Mouse (Mus musculus): Measurements from ENCODE around the gene Prorsd1. TPM values are rescaled to one million over a fixed set of nuclear protein-coding genes. Genes with fewer than 3 reads are reported as not detected.

Gene Prorsd1
- 28.1 TPM for polyA plus RNA-seq (2014; fragmentation: Illumina TruSeq; extraction: RNeasy Lipid Tissue Mini Kit (QIAGEN cat#74804); ENCODE audit: low read depth, low replicate concordance)

DNA sequence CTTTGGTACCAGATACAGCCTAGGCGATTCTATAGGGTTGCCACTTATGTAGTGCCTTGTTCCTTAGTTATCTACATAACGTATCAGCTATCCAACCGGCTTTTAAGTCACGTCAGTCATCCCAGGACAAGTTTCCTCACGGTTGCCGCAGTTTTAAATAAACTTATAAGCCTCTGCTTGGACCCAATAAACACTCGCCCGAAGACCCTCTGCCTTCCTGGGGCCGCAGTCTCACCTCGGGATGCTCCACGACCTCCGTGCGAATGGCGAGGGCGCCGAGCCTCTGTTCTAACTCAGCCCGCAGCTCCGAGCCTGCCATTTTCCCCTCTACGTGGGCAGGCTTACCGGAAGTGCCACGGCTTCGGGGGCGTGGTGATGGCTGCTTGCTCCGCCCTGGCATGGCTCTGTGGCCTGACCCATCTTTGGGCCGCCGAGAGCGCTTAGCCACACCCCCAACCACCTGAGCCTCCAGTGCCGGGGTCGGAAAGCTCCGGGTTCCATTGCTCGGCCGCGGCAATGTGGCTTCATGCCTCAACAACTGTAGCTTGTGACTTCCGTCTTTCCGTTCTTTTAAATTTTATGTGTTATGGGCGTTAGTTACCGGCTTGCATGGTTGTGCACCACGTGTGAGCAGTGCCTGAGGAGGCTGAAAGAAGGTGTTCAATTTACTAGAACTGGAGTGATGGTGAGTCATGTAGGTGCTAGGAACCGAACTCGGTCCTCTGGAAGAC is at the start of gene Prorsd1:
Prorsd1 (minus strand) TSS at position 352 of the 731 bp plus-strand sequence.

DNA sequence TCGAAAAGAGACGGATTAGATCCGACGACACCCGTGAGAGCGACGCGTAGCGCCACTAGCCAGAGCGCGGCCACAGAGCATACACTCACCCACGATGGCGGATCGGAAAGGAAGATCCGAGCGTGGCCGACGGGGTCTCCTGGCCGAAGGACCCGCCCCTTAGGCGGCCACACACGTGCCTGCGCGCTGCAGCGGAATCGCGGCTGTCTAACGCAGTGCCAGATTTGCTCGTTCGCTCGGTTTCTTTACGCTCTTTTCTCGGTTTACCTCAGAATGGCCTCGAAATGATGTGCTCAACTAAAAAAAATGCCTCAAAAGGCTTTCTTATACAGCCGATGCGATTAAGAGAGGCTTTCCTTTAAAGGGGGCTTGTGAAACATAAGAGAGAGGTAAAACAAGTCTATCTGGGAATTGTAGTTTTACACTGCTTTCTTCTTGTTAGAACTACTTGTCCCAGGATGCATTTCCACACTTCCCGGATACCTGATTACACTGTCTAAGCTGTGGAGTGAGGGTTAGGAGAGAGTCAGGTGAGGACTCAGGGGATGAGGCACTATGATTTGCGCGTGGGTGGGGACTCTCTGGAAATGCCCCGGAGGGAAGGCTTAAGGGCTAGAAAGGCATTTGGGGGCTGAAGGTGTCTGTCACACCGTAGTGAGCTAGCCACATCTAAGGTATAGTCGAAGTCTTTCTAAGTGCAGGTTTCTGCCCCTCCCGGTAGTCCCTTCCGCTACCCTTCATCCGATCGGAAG is 33.1 kb upstream of the Prorsd1 start, which contains the start of the genes Clhc1 and Rps27a:
Clhc1 (plus strand) TSS at position 199 of the 752 bp plus-strand sequence.
Rps27a (minus strand) TSS at position 358 of the 752 bp plus-strand sequence.

DNA sequence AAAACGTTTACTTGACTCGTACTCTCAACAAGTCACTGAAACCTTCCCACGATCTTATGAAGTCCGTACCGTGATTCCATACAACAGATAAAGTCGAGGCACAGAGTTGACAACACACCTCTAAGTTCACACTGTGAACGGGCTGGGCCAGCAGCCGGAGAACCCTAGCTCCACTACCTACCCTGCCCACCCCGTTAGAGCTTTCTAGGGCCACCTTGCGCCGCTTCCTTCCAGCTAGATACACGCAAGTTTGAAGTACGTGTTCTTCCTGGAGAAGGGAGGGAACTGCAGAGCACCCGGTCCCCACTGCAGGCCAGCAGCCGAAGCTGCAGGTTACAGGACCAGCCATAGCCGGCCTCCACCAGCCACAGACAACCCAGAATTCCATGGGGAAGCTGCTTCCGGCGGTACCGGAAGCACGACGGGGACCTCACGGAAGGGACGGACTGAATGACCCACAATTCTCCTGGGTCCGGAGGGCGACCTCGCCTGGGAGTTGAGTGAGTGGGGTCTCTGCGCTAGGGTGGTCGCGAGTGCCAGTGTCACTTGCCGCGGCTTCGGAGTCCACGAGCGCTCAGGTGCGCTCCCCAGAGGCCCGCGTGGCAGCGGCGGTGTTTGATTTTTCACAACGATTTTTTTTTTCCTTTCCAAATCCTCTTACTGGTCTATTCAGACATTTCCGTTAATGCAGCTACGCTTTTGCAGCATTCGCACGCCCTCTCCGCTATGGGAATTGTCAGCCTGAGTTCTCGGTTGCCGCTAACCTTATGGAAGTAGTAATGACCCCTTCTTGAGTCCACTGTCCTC is 11.4 kb upstream of the Prorsd1 start, which contains the start of gene Mtif2:
Mtif2 (plus strand) TSS at position 421 of the 807 bp plus-strand sequence.

Other genes with a start within 250 kb of the Prorsd1 start
- gene Ccdc88a, start 141.4 kb downstream of the Prorsd1 start, polyA plus RNA-seq (2014; fragmentation: Illumina TruSeq; extraction: RNeasy Lipid Tissue Mini Kit (QIAGEN cat#74804); ENCODE audit: low read depth, low replicate concordance) = 3.5 TPM
- gene Mtif2, start 11.4 kb upstream of the Prorsd1 start, polyA plus RNA-seq (2014; fragmentation: Illumina TruSeq; extraction: RNeasy Lipid Tissue Mini Kit (QIAGEN cat#74804); ENCODE audit: low read depth, low replicate concordance) = 47.1 TPM
- gene Clhc1, start 32.9 kb upstream of the Prorsd1 start, polyA plus RNA-seq (2014; fragmentation: Illumina TruSeq; extraction: RNeasy Lipid Tissue Mini Kit (QIAGEN cat#74804); ENCODE audit: low read depth, low replicate concordance) = not detected
- gene Rps27a, start 33.1 kb upstream of the Prorsd1 start, polyA plus RNA-seq (2014; fragmentation: Illumina TruSeq; extraction: RNeasy Lipid Tissue Mini Kit (QIAGEN cat#74804); ENCODE audit: low read depth, low replicate concordance) = 510 TPM
- 72.3 TPM for gene Rtn4, start 177.9 kb upstream of the Prorsd1 start, polyA plus RNA-seq (2014; fragmentation: Illumina TruSeq; extraction: RNeasy Lipid Tissue Mini Kit (QIAGEN cat#74804); ENCODE audit: low read depth, low replicate concordance)